Mouse (Mus musculus) myocyte (in vitro differentiated cells): ENCODE results near the gene Lamc1. TPM values are rescaled to one million over a fixed set of nuclear protein-coding genes. Genes with fewer than 3 reads are reported as not detected.
A peak's percentile ranks its signal among the peaks of the same experiment; 100 is the strongest.

Experiments
- H3K27me3 ChIP-seq: one replicate; pipeline ENCODE4 v1.6.1; 2011; ENCODE audit not compliant: control insufficient read depth, insufficient read depth, insufficient read length
- H3K36me3 ChIP-seq: one replicate; pipeline ENCODE4 v1.6.1; 2011; ENCODE audit not compliant: control insufficient read depth, insufficient read depth
- H3K4me2 ChIP-seq: one replicate; pipeline ENCODE4 v1.6.1; 2011; ENCODE audit warnings: low read depth, control low read depth
- H3K4me3 ChIP-seq: one replicate; pipeline ENCODE4 v1.5.1; 2011; ENCODE audit warnings: mild to moderate bottlenecking, control low read depth, moderate library complexity
- H3K79me2 ChIP-seq: one replicate; pipeline ENCODE4 v1.6.1; 2011; ENCODE audit not compliant: control insufficient read depth, insufficient read depth
- H3ac ChIP-seq: one replicate; pipeline ENCODE4 v1.6.1; 2011; ENCODE audit not compliant: control insufficient read depth, insufficient read length
- CEBPB ChIP-seq: IDR thresholded peaks from 2 replicates; pipeline ENCODE4 v1.6.1; 2011; ENCODE audit warnings: mild to moderate bottlenecking, moderate library complexity; ENCODE audit not compliant: poor library complexity, insufficient read depth, severe bottlenecking
- E2F4 ChIP-seq: IDR thresholded peaks from one replicate; pipeline ENCODE4 v1.6.1; 2011; ENCODE audit warnings: mild to moderate bottlenecking, control low read depth, moderate library complexity; ENCODE audit not compliant: insufficient read depth
- MAX ChIP-seq: IDR thresholded peaks from one replicate; pipeline ENCODE4 v1.6.1; 2011; ENCODE audit warnings: low read depth, mild to moderate bottlenecking, control low read depth
- MYOD1 ChIP-seq, 3 experiments: IDR thresholded peaks; one replicate each; pipeline ENCODE4 v1.6.1; 2011; ENCODE audit warnings: control low read depth in 2 of 3, low read depth in 2 of 3, mild to moderate bottlenecking in 2 of 3, moderate library complexity in 1 of 3; ENCODE audit not compliant: insufficient read length in 2 of 3, control insufficient read depth in 1 of 3
- MYOG ChIP-seq, 3 experiments: IDR thresholded peaks; one replicate each; pipeline ENCODE4 v1.6.1; 2011; ENCODE audit warnings: control low read depth in 2 of 3, low read depth in 2 of 3, mild to moderate bottlenecking in 2 of 3; ENCODE audit not compliant: insufficient read length in 2 of 3, control insufficient read depth in 1 of 3, insufficient read depth in 1 of 3
- POLR2A ChIP-seq: IDR thresholded peaks from one replicate; pipeline ENCODE4 v1.6.1; 2011; ENCODE audit warnings: low read depth, mild to moderate bottlenecking, control low read depth, moderate library complexity; ENCODE audit not compliant: insufficient read length
- POLR2AphosphoS2 ChIP-seq: IDR thresholded peaks from one replicate; pipeline ENCODE4 v1.6.1; 2011; ENCODE audit warnings: low read depth, control low read depth; ENCODE audit not compliant: insufficient read length
- REST ChIP-seq: IDR thresholded peaks from one replicate; pipeline ENCODE4 v1.6.1; 2011; ENCODE audit warnings: mild to moderate bottlenecking, control low read depth, moderate library complexity; ENCODE audit not compliant: insufficient read depth, insufficient read length
- SRF ChIP-seq: IDR thresholded peaks from one replicate; pipeline ENCODE4 v1.6.1; 2011; ENCODE audit warnings: low read depth; ENCODE audit not compliant: control insufficient read depth, insufficient read length
- TCF3 ChIP-seq: IDR thresholded peaks from one replicate; pipeline ENCODE4 v1.6.1; 2011; ENCODE audit warnings: low read depth, control low read depth; ENCODE audit not compliant: insufficient read length
- USF1 ChIP-seq: IDR thresholded peaks from one replicate; pipeline ENCODE4 v1.6.1; 2011; ENCODE audit warnings: low read depth, mild to moderate bottlenecking, control low read depth, moderate library complexity
- polyA plus RNA-seq: library from polyadenylated mRNA; unstranded; fragments of >200 nt; fragmentation: generic; extraction: Trizol; gene quantifications from one replicate; pipeline ENCODE4 v1.2.1, GENCODE M21; 2012; ENCODE audit warnings: missing spikeins

Lamc1 gene
- polyA plus RNA-seq, 1 experiment: 50.9 TPM

- H3ac ChIP-seq: no peak overlapping the region
- peak overlapping the region; percentile 65 for H3K4me2 ChIP-seq
- H3K4me3 ChIP-seq: no peak overlapping the region
- H3K36me3 ChIP-seq: no peaks in the 10 kb centered on the region
- TF ChIP-seq TCF3 (no peak), USF1 (peak; percentile 55)
- peaks cover 79% of the 10 kb centered on the region for H3K79me2 ChIP-seq
- no peaks in the 10 kb centered on the region for H3K27me3 ChIP-seq
These were observed 39.7 kb downstream of the Lamc1 start for GRCm38 (mm10) chr1:153292892-153293291.

DNA sequence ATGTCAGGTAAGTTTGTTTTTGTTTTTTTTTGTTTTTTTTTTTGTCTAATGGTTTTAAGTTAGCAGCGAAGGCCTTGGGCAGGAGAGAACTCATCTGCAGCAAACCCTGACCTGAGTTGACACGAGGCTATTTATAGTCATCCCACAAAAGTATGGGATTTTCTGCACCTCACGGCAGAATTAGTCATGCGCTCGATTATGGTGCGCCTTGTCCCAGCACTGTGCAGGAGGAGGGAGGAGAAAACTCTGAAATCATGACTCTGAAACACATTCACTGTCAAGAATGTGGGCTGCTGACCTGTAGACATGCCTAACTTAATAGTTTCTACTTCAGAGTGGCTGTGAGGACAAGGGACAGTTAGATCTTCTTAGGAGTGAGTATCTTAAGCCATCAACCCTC lies 40.4 kb downstream of the Lamc1 start:
- Histone ChIP-seq H3K4me3 (no peak overlapping the region), H3K79me2 (peaks cover 81% of the 10 kb centered on the region), H3K4me2 (peak overlapping the region; percentile 65), H3ac (no peak overlapping the region), H3K27me3 (no peaks in the 10 kb centered on the region), H3K36me3 (no peaks in the 10 kb centered on the region)
- no peak for TF ChIP-seq MYOG (IDR thresholded peaks at IDR 0.05; ENCODE audit: control insufficient read depth in 1 of 3, insufficient read depth in 1 of 3, insufficient read length in 2 of 3, low read depth in 2 of 3)
- no peak for TF ChIP-seq CEBPB
- TF ChIP-seq MYOD1 (IDR thresholded peaks at IDR 0.05; ENCODE audit: control insufficient read depth in 1 of 3, insufficient read length in 2 of 3, low read depth in 2 of 3): no peak
- no peak for TF ChIP-seq POLR2AphosphoS2
- no peak for TF ChIP-seq REST

DNA sequence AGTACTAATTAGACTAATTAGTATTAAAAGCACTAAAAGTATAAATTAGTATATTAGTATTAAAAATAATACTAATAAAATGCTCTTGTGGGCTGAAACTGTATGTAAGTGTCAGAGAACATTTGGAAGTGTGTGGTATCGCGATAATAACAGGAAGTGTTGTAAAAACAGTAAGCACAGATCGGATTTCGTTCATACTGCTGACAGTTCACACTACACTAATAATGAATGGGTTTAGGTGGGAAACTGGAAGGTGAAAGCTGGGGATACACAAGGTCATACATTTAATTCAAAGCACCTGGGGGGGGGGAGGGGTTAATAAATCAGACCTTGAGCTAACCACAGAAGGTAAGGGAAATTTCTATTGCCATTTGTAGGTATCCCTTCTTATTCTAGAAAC lies 41.2 kb downstream of the Lamc1 start:
- Histone ChIP-seq H3K79me2 (peaks cover 86% of the 10 kb centered on the region), H3K4me2 (peak overlapping the region; percentile 65), H3K36me3 (no peaks in the 10 kb centered on the region), H3ac (no peak overlapping the region), H3K4me3 (no peak overlapping the region), H3K27me3 (no peaks in the 10 kb centered on the region)
- TF ChIP-seq TCF3 (no peak), POLR2AphosphoS2 (no peak), CEBPB (no peak), POLR2A (no peak), MYOG (IDR thresholded peaks at IDR 0.05; ENCODE audit: control insufficient read depth in 1 of 3, insufficient read depth in 1 of 3, insufficient read length in 2 of 3, low read depth in 2 of 3) (no peak), USF1 (no peak)

- Histone ChIP-seq H3ac (no peak overlapping the region), H3K4me2 (no peak overlapping the region), H3K36me3 (no peaks in the 10 kb centered on the region), H3K4me3 (no peak overlapping the region), H3K79me2 (peaks cover 81% of the 10 kb centered on the region), H3K27me3 (no peaks in the 10 kb centered on the region)
- TF ChIP-seq USF1: no peak
- TF ChIP-seq POLR2A: no peak
- peak in 1 of 3 experiments; percentile 75 for TF ChIP-seq MYOD1 (IDR thresholded peaks at IDR 0.05; ENCODE audit: control insufficient read depth in 1 of 3, insufficient read length in 2 of 3, low read depth in 2 of 3)
These were observed 44.6 kb downstream of the Lamc1 start for GRCm38 (mm10) chr1:153288010-153288409.

DNA sequence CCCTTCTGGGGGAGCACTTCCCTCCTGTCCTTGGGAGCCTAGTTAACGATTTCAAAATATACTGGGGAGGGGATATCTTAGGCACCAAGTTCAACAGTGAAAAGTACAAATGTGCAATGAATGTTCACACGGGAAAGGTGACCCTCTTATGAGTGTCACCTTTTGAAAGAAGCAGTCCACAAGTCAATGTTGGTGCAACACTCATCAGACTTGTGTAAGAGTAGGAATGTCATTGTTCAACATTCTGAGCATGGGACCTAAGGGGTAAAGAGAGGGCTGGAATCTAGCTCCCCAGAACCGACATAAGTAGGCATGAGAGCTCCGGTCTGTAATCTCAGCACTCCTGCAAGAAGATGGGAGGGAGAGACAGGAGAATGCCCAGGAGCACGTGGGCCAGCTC lies 45.1 kb downstream of the Lamc1 start:
- no peaks in the 10 kb centered on the region for H3K36me3 ChIP-seq
- no peaks in the 10 kb centered on the region for H3K27me3 ChIP-seq
- TF ChIP-seq MYOG (IDR thresholded peaks at IDR 0.05; ENCODE audit: control insufficient read depth in 1 of 3, insufficient read depth in 1 of 3, insufficient read length in 2 of 3, low read depth in 2 of 3): no peak
- H3ac ChIP-seq: no peak overlapping the region
- peaks cover 78% of the 10 kb centered on the region for H3K79me2 ChIP-seq
- H3K4me2 ChIP-seq: no peak overlapping the region
- H3K4me3 ChIP-seq: no peak overlapping the region

- Histone ChIP-seq H3K36me3 (no peaks in the 10 kb centered on the region), H3K4me3 (no peak overlapping the region), H3K27me3 (no peaks in the 10 kb centered on the region), H3K79me2 (peaks cover 80% of the 10 kb centered on the region), H3ac (no peak overlapping the region), H3K4me2 (no peak overlapping the region)
- TF ChIP-seq MAX (no peak), USF1 (no peak)
These were observed 46.4 kb downstream of the Lamc1 start for GRCm38 (mm10) chr1:153286216-153286615.

GRCm38 (mm10) chr1:153285188-153285587 lies 47.4 kb downstream of the Lamc1 start:
- H3K4me3 ChIP-seq: no peak overlapping the region
- no peaks in the 10 kb centered on the region for H3K36me3 ChIP-seq
- H3K4me2 ChIP-seq: no peak overlapping the region
- H3K27me3 ChIP-seq: no peaks in the 10 kb centered on the region
- peaks cover 80% of the 10 kb centered on the region for H3K79me2 ChIP-seq
- TF ChIP-seq TCF3 (no peak), SRF (no peak), CEBPB (no peak), MYOD1 (IDR thresholded peaks at IDR 0.05; ENCODE audit: control insufficient read depth in 1 of 3, insufficient read length in 2 of 3, low read depth in 2 of 3) (no peak), E2F4 (no peak), POLR2AphosphoS2 (no peak)
- H3ac ChIP-seq: no peak overlapping the region
